Mouse (Mus musculus) embryonic stem cell, embryonic (primary cell): ENCODE results near the gene Cerk.

Source experiments
- CTCF ChIA-PET, 4 experiments: fragments of 300-600 bp in 2 of 4; fragments of 350-600 bp in 2 of 4; sonication (Branson Sonifier 250); formaldehyde crosslinking; loops; one replicate each; lab custom pipeline; 2022; ENCODE audit warnings: inconsistent platforms in 2 of 4; lab: Charles Lee
- POLR2A ChIA-PET, 4 experiments: fragments of 300-600 bp in 2 of 4; fragments of 350-600 bp in 2 of 4; sonication (Branson Sonifier 250); formaldehyde crosslinking; loops; one replicate each; lab custom pipeline; 2022; ENCODE audit warnings: antibody characterized with exemption in 4 of 4, inconsistent platforms in 1 of 4; lab: Charles Lee

The Cerk gene

GRCm38 (mm10) chr15:86194676-86195453, 8.9 kb upstream of the Cerk start:
- CTCF ChIA-PET = interaction anchor here in 1 of 4 experiments (1.8 kb wide), 1 partner anchor 9 kb away, joined by 6 read pairs; no protein-coding TSS in a partner anchor
- POLR2A ChIA-PET = interaction anchor here in 3 of 4 experiments (0.8 to 4.0 kb wide), 23 partner anchors 8 to 55 kb away, joined by 3 to 27 read pairs (median 4); partner anchors contain the start of genes Cerk (in 2 of the 3) and Tbc1d22a (in 1 of the 3)

DNA sequence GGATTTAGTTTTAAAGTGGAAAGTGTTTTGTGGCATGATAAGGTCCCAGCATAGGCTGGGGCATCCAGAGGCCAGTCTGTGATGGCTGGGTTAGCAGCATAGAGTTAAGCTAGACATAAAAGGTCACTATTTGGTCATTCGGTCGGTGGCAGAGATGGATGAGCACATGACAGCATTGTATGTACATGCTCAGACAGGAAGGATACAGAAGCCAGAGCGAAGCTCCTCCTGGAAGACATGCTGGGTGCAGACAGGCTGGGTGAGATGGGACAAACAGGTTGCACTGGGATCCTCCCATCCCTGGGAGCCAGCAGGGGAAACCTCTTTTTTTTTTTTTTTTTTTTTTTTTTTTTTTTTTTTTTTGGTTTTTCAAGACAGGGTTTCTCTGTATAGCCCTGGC, 6.0 kb upstream of the Cerk start:
- ChIA-PET CTCF (interaction anchor here in 1 of 4 experiments (0.6 kb wide), 1 partner anchor 14 kb away, joined by 10 read pairs; no protein-coding TSS in a partner anchor), POLR2A (interaction anchor here in 3 of 4 experiments (0.6 to 3.5 kb wide), 6 partner anchors 10 to 251 kb away, joined by 3 to 17 read pairs (median 6); partner anchors contain the start of gene Tbc1d22a (in 1 of the 3))

DNA sequence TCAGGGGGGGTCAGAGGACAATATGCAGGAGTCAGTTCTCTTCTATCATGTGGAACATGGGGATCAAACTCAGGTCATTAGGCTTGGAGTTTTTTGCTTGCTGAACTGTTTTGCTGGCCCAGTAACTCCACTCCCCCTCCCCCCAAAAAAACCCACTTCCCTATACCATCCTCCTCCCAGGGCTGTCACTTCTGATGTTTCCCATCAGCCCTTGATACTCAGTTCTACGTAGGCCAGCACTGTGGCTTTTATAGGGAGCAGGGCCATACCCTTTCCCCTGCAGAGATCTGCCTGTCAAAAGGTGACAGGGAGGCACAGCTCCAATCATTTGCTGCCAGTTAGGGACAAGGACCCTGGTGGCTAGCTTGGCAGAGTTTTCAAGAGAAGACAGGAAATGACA, 5.6 kb upstream of the Cerk start:
- ChIA-PET CTCF (no interaction called here), POLR2A (interaction anchor here in 2 of 4 experiments (0.6 to 2.8 kb wide), 4 partner anchors 9 to 252 kb away, joined by 4 to 15 read pairs (median 6); partner anchors contain the start of gene Tbc1d22a (in 1 of the 2))

DNA sequence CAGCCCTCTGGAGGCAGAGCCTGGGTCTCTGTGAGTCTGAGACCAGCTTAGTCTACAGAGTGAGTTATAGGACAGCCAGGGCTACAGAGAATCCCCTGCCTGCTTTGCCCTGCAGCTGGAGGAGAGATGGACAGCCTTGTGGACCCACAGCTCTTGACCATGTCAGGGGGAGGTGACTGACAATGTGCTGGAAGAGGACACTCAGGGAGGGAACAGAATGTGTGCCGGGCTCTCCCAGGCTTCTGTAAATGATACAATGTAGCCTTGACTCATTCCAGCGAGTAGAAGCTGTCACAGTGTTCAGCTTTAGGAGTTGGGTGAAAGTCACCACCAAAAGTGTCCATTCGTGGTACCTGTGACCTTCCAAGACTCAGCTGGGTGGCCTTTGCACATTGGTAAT, 4.4 kb upstream of the Cerk start:
- ChIA-PET CTCF (no interaction called here), POLR2A (interaction anchor here in 2 of 4 experiments (1.3 to 10.3 kb wide), 4 partner anchors 12 to 23 kb away, joined by 3 to 107 read pairs (median 10); no protein-coding TSS in a partner anchor)

DNA sequence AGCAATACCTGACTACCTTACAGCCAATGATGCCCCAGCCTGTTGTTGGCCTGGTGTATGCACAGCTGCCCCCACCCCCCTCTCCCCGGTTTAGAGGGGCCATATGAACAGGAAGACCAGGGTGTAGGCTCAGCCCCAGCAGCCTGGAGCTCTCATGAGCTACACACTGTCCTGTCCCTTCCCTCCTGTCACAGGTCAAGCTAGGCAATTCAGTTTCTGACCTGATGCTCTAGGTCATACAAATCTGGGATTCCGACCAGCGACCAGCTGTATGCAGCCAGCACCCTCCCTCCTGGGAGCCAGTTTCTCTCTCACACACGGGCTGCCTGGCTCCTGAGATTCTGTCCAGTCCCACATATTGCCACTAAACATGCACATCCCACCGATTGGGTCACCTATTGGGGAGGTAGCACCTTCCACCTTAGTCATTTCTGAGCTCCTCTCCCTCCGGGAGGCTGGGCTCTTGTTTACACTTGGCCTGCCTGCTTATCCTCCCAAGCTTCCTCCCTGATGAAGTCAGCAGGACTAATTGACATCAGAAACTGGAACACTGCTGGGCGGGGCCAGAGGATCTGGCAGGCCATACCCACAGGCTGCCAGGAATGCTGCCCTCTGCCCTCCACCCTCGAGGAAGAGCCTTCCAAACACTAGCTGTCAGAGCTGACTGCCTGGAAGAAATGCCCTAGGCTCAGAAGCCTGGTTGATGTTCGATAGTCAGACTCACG, 3.0 kb upstream of the Cerk start:
- ChIA-PET CTCF (interaction anchor here in 3 of 4 experiments (0.6 to 1.2 kb wide), 6 partner anchors 12 to 276 kb away, joined by 3 to 6 read pairs (median 3); no protein-coding TSS in a partner anchor), POLR2A (interaction anchor here in 2 of 4 experiments (0.9 to 10.3 kb wide), 11 partner anchors 8 to 49 kb away, joined by 3 to 107 read pairs (median 4); partner anchors contain the start of gene Tbc1d22a (in 1 of the 2))

- CTCF ChIA-PET = interaction anchor here in 3 of 4 experiments (0.6 to 1.2 kb wide), 4 partner anchors 16 to 275 kb away, joined by 3 to 6 read pairs (median 4); no protein-coding TSS in a partner anchor
- POLR2A ChIA-PET = interaction anchor here in 2 of 4 experiments (1.1 to 10.3 kb wide), 8 partner anchors 9 to 49 kb away, joined by 3 to 107 read pairs (median 6); partner anchors contain the start of gene Tbc1d22a (in 1 of the 2)
Measured at GRCm38 (mm10) chr15:86188186-86188585, 2.2 kb upstream of the Cerk start.

GRCm38 (mm10) chr15:86186686-86187085, 745 bp upstream of the Cerk start:
- ChIA-PET CTCF (interaction anchor here in 3 of 4 experiments (0.7 to 2.3 kb wide), 12 partner anchors 9 to 125 kb away, joined by 3 to 11 read pairs (median 3); no protein-coding TSS in a partner anchor), POLR2A (interaction anchor here in 2 of 4 experiments (0.9 to 10.3 kb wide), 19 partner anchors 8 to 354 kb away, joined by 3 to 107 read pairs (median 4); partner anchors contain the start of genes Tbc1d22a (in 1 of the 2) and Ttc38 (in 1 of the 2))

- ChIA-PET POLR2A (interaction anchor here in 3 of 4 experiments (0.7 to 10.3 kb wide), 13 partner anchors 9 to 373 kb away, joined by 3 to 107 read pairs (median 4); partner anchors contain the start of gene Cdpf1 (in 1 of the 3)), CTCF (interaction anchor here in 2 of 4 experiments (0.7 to 1.0 kb wide), 3 partner anchors 16 to 24 kb away, joined by 3 to 5 read pairs (median 3); no protein-coding TSS in a partner anchor)
Measured at GRCm38 (mm10) chr15:86184851-86185688, 871 bp downstream of the Cerk start.

DNA sequence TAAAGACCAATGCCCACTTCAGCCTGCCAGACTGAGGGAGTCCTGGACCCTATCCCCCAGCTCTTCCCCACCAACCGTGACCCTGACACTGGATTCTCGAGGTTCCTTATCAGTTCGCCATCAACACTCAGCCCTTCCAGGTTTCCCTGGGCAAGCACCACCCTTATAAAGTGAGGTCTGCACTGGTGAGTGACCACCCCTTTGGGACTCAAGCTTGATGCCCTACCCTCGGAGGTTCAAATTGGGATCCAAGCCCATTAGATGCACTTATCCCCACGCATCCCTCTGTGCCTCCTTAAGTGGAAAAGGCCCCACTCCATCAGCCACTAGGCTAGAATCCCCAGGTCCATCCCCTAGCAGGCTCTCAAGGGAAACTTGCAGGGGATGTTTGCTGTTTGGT, 1.9 kb downstream of the Cerk start:
- ChIA-PET CTCF (interaction anchor here in 1 of 4 experiments (1.0 kb wide), 1 partner anchor 15 kb away, joined by 5 read pairs; no protein-coding TSS in a partner anchor), POLR2A (interaction anchor here in 2 of 4 experiments (1.0 to 10.3 kb wide), 8 partner anchors 9 to 31 kb away, joined by 3 to 107 read pairs (median 6); no protein-coding TSS in a partner anchor)

- CTCF ChIA-PET = interaction anchor here in 1 of 4 experiments (0.6 kb wide), 1 partner anchor 48 kb away, joined by 8 read pairs; no protein-coding TSS in a partner anchor
Measured at GRCm38 (mm10) chr15:86183484-86183883, 2.5 kb downstream of the Cerk start.

GRCm38 (mm10) chr15:86182646-86183045, 3.3 kb downstream of the Cerk start:
- CTCF ChIA-PET = interaction anchor here (0.6 to 1.5 kb wide), 6 partner anchors 9 to 178 kb away, joined by 3 to 8 read pairs (median 4); no protein-coding TSS in a partner anchor
- POLR2A ChIA-PET = interaction anchor here in 3 of 4 experiments (0.7 to 10.3 kb wide), 18 partner anchors 9 to 304 kb away, joined by 3 to 107 read pairs (median 6); no protein-coding TSS in a partner anchor

More at GRCm38 (mm10) chr15:86183484-86183883, 2.5 kb downstream of the Cerk start:
- POLR2A ChIA-PET = interaction anchor here in 3 of 4 experiments (1.3 to 10.3 kb wide), 10 partner anchors 10 to 21 kb away, joined by 3 to 107 read pairs (median 7); no protein-coding TSS in a partner anchor

GRCm38 (mm10) chr15:86181941-86182439, 4.0 kb downstream of the Cerk start:
- CTCF ChIA-PET = interaction anchor here (0.6 to 1.5 kb wide), 6 partner anchors 8 to 308 kb away, joined by 3 to 6 read pairs (median 4); no protein-coding TSS in a partner anchor
- POLR2A ChIA-PET = interaction anchor here in 3 of 4 experiments (0.7 to 10.3 kb wide), 20 partner anchors 10 to 1135 kb away, joined by 3 to 107 read pairs (median 6); no protein-coding TSS in a partner anchor

DNA sequence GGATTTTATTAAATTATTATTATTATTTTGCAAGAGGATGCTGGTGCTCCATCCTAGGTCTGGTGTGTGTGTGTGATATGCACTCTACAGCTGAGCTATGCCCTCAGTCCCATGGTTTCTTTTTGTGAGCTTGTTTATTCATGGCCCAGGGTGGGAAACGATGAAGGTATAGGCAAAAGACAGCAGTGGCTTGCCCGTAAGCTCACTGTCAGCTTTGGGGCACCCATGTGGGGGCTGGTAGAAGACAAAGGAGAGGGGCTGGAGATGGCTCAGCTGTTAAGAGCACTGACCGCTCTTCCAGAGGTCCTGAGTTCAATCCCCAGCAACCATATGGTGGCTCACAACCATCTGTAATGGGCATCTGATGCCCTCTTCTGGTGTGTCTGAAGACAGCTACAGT, 4.6 kb downstream of the Cerk start:
- CTCF ChIA-PET = interaction anchor here (0.6 to 1.2 kb wide), 4 partner anchors 8 to 307 kb away, joined by 3 to 6 read pairs (median 5); no protein-coding TSS in a partner anchor
- POLR2A ChIA-PET = interaction anchor here in 2 of 4 experiments (1.2 to 10.3 kb wide), 9 partner anchors 9 to 23 kb away, joined by 3 to 107 read pairs (median 10); no protein-coding TSS in a partner anchor

GRCm38 (mm10) chr15:86180427-86180826, 5.5 kb downstream of the Cerk start:
- ChIA-PET CTCF (interaction anchor here in 2 of 4 experiments (0.7 kb wide), 2 partner anchors 12 to 1444 kb away, joined by 4 to 6 read pairs; no protein-coding TSS in a partner anchor), POLR2A (interaction anchor here in 2 of 4 experiments (1.5 to 10.3 kb wide), 3 partner anchors 11 to 13 kb away, joined by 5 to 107 read pairs (median 22); no protein-coding TSS in a partner anchor)

DNA sequence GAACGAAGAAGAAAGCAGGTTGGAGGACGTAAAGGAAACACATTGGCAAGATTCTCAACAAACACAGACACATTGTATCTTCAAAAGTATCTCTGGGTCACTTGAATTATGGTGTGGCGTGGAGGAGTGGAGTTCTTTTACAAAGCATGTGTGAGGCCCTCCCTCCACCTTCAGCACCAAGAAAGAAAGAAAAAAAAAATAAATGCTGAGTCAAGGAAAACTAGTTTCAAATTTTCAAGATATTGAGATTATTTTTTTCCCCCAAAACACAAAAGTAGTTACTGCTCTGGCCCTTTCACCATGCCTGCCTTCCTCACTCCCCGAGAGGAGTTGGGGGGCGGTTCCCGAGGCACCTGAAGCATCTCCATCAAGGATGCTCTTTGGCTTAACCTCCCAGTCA, 7.3 kb downstream of the Cerk start:
- POLR2A ChIA-PET = interaction anchor here in 2 of 4 experiments (1.3 to 2.4 kb wide), 2 partner anchors 10 to 21 kb away, joined by 3 to 23 read pairs; no protein-coding TSS in a partner anchor
- CTCF ChIA-PET = no interaction called here
